Mouse (Mus musculus) granulocyte monocyte progenitor cell, adult 5-6 weeks (primary cell): ENCODE results near the gene Atl2. TPM values are rescaled to one million over a fixed set of nuclear protein-coding genes. Genes with fewer than 3 reads are reported as not detected.

Experiments
- ATAC-seq: replicated peaks from 2 replicates; pipeline ENCODE4 v1.8.0; 2016; ENCODE audit warnings: mild to moderate bottlenecking, moderate TSS enrichment, inconsistent platforms; ENCODE audit not compliant: poor library complexity, severe bottlenecking
- total RNA-seq, 2 experiments: library from RNA; stranded (forward) in 1 of 2; stranded (reverse) in 1 of 2; fragments of 200-712, 200-1000 nt in 1 of 2; fragments of >200 nt in 1 of 2; fragmentation: Nextera tagmentation in 1 of 2; gene quantifications; 2 replicates each; pipeline ENCODE4 v1.2.3; 2014 to 2017

Gene Atl2
- total RNA-seq, 2 experiments from 2014 or later: 25.4 to 33.5 TPM

GRCm38 (mm10) chr17:79825241-79826030 lies 70.5 kb downstream of the Atl2 start:
- ATAC-seq: no peak

- ATAC-seq: no peak
Measured at GRCm38 (mm10) chr17:79824406-79824805, 71.5 kb downstream of the Atl2 start.

- ATAC-seq: no peak
Measured at GRCm38 (mm10) chr17:79818884-79819283, 77.0 kb downstream of the Atl2 start.

GRCm38 (mm10) chr17:79817995-79818394 lies 77.9 kb downstream of the Atl2 start:
- ATAC-seq: no peak

GRCm38 (mm10) chr17:79817551-79817950 lies 78.4 kb downstream of the Atl2 start:
- ATAC-seq: no peak

- no peak for ATAC-seq
Measured at GRCm38 (mm10) chr17:79816896-79817295, 79.0 kb downstream of the Atl2 start.

GRCm38 (mm10) chr17:79810421-79810820 lies 85.5 kb downstream of the Atl2 start:
- no peak for ATAC-seq

- ATAC-seq: no peak
Measured at GRCm38 (mm10) chr17:79809491-79810316, 86.2 kb downstream of the Atl2 start.

GRCm38 (mm10) chr17:79807237-79807930 lies 88.5 kb downstream of the Atl2 start:
- ATAC-seq: no peak

- no peak for ATAC-seq
Measured at GRCm38 (mm10) chr17:79804747-79805146, 91.2 kb downstream of the Atl2 start.

- ATAC-seq: no peak
Measured at GRCm38 (mm10) chr17:79802056-79802455, 93.9 kb downstream of the Atl2 start.

- ATAC-seq: no peak
Measured at GRCm38 (mm10) chr17:79798831-79799230, 97.1 kb downstream of the Atl2 start.

Other genes starting within 250 kb of the Atl2 start
- gene Cyp1b1, start 181.1 kb downstream of the Atl2 start, total RNA-seq (2014; fragmentation: Nextera tagmentation): 0.11 TPM in 1 of 2 replicates, not detected in the other
- gene Cyp1b1, start 181.1 kb downstream of the Atl2 start, total RNA-seq (2017): 0.09 TPM in 1 of 2 replicates, not detected in the other
- 66.9 and 88.2 TPM in 2 replicates for gene Hnrnpll, start 166.2 kb upstream of the Atl2 start, total RNA-seq (2014; fragmentation: Nextera tagmentation)
- gene Hnrnpll, start 166.2 kb upstream of the Atl2 start, total RNA-seq (2017): 61.4 and 71.8 TPM in 2 replicates
- 6.1 and 12.2 TPM in 2 replicates for gene Galm, start 231.3 kb upstream of the Atl2 start, total RNA-seq (2014; fragmentation: Nextera tagmentation)
- 4.0 and 5.3 TPM in 2 replicates for gene Galm, start 231.3 kb upstream of the Atl2 start, total RNA-seq (2017)